Mouse (Mus musculus) mouse trophoblast stem cell (cell line): ENCODE measurements around the gene Zfp853.

Experiments used
- in situ Hi-C, 2 experiments: fragments of 300-500 bp; cut with MseI, MboI; formaldehyde crosslinking; loops; 2 replicates in 1 of 2; 3 replicates in 1 of 2; pipeline ENCODE4 v1.15.1; 2025

Zfp853 gene

GRCm38 (mm10) chr5:143293404-143293803, at the start of gene Zfp853:
TSS of gene Zfp853 (minus strand) at chr5:143293623.
- in situ Hi-C loops = loop anchor here (5.0 to 10.0 kb wide), 2 partner anchors 116 to 119 kb away; no protein-coding TSS in a partner anchor

GRCm38 (mm10) chr5:143339603-143340002, 46.2 kb upstream of the Zfp853 start:
- in situ Hi-C loops = loop anchor here in 1 of 2 experiments (10.0 kb wide), 1 partner anchor 85 kb away; no protein-coding TSS in a partner anchor

GRCm38 (mm10) chr5:143336559-143336958, 43.1 kb upstream of the Zfp853 start:
- in situ Hi-C loops = loop anchor here in 1 of 2 experiments (10.0 kb wide), 1 partner anchor 88 kb away; no protein-coding TSS in a partner anchor

- in situ Hi-C loops = loop anchor here in 1 of 2 experiments (10.0 kb wide), 1 partner anchor 90 kb away; no protein-coding TSS in a partner anchor
Observed at GRCm38 (mm10) chr5:143335089-143335460, 41.7 kb upstream of the Zfp853 start.

- in situ Hi-C loops = loop anchor here in 1 of 2 experiments (10.0 kb wide), 1 partner anchor 90 kb away; no protein-coding TSS in a partner anchor
Observed at GRCm38 (mm10) chr5:143334418-143335088, 41.1 kb upstream of the Zfp853 start.

GRCm38 (mm10) chr5:143333872-143334271, 40.4 kb upstream of the Zfp853 start:
- in situ Hi-C loops = loop anchor here in 1 of 2 experiments (10.0 kb wide), 1 partner anchor 91 kb away; no protein-coding TSS in a partner anchor

- in situ Hi-C loops = no loop called here
Observed at GRCm38 (mm10) chr5:143328690-143329495, 35.5 kb upstream of the Zfp853 start, which contains the start of gene Zdhhc4. TSS of gene Zdhhc4 (minus strand) at chr5:143329256.

- in situ Hi-C loops = no loop called here
Observed at GRCm38 (mm10) chr5:143317288-143317610, 23.8 kb upstream of the Zfp853 start.

- in situ Hi-C loops = no loop called here
Observed at GRCm38 (mm10) chr5:143316605-143317287, 23.3 kb upstream of the Zfp853 start.

GRCm38 (mm10) chr5:143315514-143315888, 22.1 kb upstream of the Zfp853 start:
- in situ Hi-C loops = no loop called here

- in situ Hi-C loops = no loop called here
Observed at GRCm38 (mm10) chr5:143314730-143315513, 21.5 kb upstream of the Zfp853 start, which contains the start of gene E130309D02Rik. TSS of gene E130309D02Rik (minus strand) at chr5:143315360.

GRCm38 (mm10) chr5:143314183-143314729, 20.8 kb upstream of the Zfp853 start:
- in situ Hi-C loops = no loop called here

- in situ Hi-C loops = no loop called here
Observed at GRCm38 (mm10) chr5:143311886-143312285, 18.5 kb upstream of the Zfp853 start.

GRCm38 (mm10) chr5:143309916-143310315, 16.5 kb upstream of the Zfp853 start:
- in situ Hi-C loops = no loop called here

- in situ Hi-C loops = no loop called here
Observed at GRCm38 (mm10) chr5:143308825-143309224, 15.4 kb upstream of the Zfp853 start.

- in situ Hi-C loops = no loop called here
Observed at GRCm38 (mm10) chr5:143304251-143304650, 10.8 kb upstream of the Zfp853 start.

GRCm38 (mm10) chr5:143301296-143301695, 7.9 kb upstream of the Zfp853 start:
- in situ Hi-C loops = no loop called here

- in situ Hi-C loops = loop anchor here in 1 of 2 experiments (10.0 kb wide), 1 partner anchor 125 kb away; no protein-coding TSS in a partner anchor
Observed at GRCm38 (mm10) chr5:143299686-143300085, 6.3 kb upstream of the Zfp853 start.

- in situ Hi-C loops = loop anchor here in 1 of 2 experiments (10.0 kb wide), 1 partner anchor 124 kb away; no protein-coding TSS in a partner anchor
Observed at GRCm38 (mm10) chr5:143298391-143298790, 5.0 kb upstream of the Zfp853 start.

- in situ Hi-C loops = loop anchor here in 1 of 2 experiments (10.0 kb wide), 1 partner anchor 123 kb away; no protein-coding TSS in a partner anchor
Observed at GRCm38 (mm10) chr5:143297986-143298385, 4.6 kb upstream of the Zfp853 start.
